Mouse (Mus musculus): ENCODE results near the gene F8a.
"Not testable (repeated sequence)": the region's sequence is repeated elsewhere in the genome, so short reads cannot be mapped to it uniquely, and the experiment has no call there.

The F8a gene

GRCm38 (mm10) chrX:73227914-73228605 lies at the start of gene F8a:
Gene F8a (plus strand): TSS chrX:73228291.
- DNase-seq (ENCODE audit: low spot score), result peak; percentile 59

DNA sequence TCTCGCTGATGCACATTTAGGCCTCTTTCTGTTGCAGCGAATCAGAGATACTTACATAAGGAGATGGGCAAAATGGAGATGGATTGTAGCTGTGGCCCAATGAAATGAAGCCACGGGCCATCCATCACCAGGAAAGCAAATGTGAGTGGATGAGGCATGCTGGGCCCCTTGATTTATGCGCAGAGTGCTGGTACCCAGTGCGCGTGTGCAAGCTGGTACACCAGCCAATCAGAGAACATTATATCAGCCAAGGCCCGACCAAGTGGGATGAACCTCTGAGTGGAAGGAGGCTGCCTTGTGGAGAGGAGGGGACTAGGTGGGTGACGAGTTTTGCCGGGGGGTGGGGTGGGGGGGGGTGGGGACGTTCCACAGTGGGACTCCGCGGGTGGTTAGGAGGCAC lies 36.2 kb upstream of the F8a start, which contains the start of gene Xlr3b:
Xlr3b (plus strand) TSS at position 274 of the 400 bp plus-strand sequence.
- peak; percentile 8 for DNase-seq (ENCODE audit: low spot score)

- not testable (repeated sequence) for DNase-seq (ENCODE audit: low spot score)
These were observed 14.1 kb upstream of the F8a start, which contains the start of gene Xlr4b for GRCm38 (mm10) chrX:73213819-73214564. Gene Xlr4b (plus strand): TSS chrX:73214333.

DNA sequence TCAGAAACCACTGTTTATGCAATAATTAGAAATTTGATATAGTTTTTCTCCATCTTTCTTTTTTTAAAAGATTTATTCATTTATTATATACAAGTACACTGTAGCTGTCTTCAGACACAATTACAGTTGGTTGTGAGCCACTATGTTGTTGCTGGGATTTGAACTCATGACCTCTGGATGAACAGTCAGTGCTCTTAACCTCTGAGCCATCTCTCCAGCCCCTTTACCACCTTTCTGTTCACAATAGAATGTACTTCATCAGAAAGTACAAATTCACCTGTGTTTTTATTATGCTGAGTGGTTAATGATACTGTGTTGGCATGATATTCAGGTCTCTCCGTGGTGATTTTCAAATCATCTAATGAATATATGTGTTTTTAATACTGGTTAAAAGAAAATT lies 2.7 kb upstream of the F8a start:
- no peak for DNase-seq (ENCODE audit: low spot score)

DNA sequence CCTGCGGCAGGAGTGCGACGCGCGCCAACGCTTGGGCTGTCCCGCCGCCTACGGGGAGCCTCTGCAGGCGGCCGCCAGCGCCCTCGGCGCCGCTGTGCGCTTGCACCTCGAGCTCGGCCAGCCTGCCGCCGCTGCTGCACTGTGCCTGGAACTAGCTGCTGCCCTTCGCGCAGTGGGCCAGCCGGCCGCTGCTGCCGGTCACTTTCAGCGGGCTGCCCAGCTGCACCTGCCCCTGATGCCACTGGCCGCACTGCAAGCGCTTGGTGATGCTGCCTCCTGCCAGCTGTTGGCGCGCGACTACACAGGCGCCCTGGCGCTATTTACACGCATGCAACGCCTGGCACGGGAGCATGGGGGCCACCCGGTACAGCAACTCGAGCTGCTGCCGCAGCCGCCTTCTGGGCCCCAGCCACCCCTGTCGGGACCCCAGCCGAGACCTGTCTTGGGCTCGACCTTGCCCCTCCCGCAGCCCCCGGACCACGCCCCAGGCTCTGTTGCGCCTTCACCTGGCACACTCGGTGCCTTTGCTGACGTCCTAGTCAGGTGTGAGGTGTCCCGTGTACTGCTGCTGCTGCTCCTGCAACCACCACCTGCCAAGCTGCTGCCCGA lies 619 bp downstream of the F8a start:
- peak; percentile 13 for DNase-seq (ENCODE audit: low spot score)

GRCm38 (mm10) chrX:73229288-73229687 lies 1.2 kb downstream of the F8a start:
- no peak for DNase-seq (ENCODE audit: low spot score)

- not testable (repeated sequence) for DNase-seq (ENCODE audit: low spot score)
These were observed 14.8 kb downstream of the F8a start, which contains the start of gene Xlr4c for GRCm38 (mm10) chrX:73242821-73243325. Gene Xlr4c (minus strand): TSS chrX:73243130.

- peak; percentile 0 for DNase-seq (ENCODE audit: low spot score)
These were observed 34.3 kb downstream of the F8a start for GRCm38 (mm10) chrX:73262428-73262827.

DNA sequence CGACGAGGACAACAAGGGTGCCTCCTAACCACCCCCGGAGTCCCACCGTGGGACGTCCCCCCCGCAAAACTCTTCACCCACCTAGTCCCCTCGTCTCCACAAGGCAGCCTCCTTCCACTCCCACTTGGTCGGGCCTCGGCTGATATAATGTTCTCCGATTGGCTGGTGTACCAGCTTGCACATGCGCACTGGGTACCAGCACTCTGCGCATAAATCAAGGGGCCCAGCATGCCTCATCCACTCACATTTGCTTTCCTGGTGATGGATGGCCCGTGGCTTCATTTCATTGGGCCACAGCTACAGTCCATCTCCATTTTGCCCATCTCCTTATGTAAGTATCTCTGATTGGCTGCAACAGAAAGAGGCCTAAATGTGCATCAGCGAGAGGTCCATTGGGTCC lies 37.2 kb downstream of the F8a start, which contains the start of gene Xlr3c:
Xlr3c (minus strand) TSS at position 121 of the 400 bp plus-strand sequence.
- not testable (repeated sequence) for DNase-seq (ENCODE audit: low spot score)
